Mouse (Mus musculus) G1E (cell line): ENCODE results near the gene Cntnap1.

Experiments
- CTCF ChIP-seq: IDR thresholded peaks from 2 replicates; pipeline ENCODE4 v1.5.1; 2012; ENCODE audit warnings: low read depth, low read length, inconsistent platforms, mixed read lengths
- GATA1 ChIP-seq: IDR thresholded peaks from 2 replicates; pipeline ENCODE4 v1.6.1; 2012; ENCODE audit warnings: borderline replicate concordance, low read length, inconsistent platforms, mixed read lengths
- TAL1 ChIP-seq: conservative IDR thresholded peaks from 2 replicates; pipeline ENCODE4 v1.6.1; 2012; ENCODE audit warnings: low read depth, low read length, inconsistent platforms, mixed read lengths

DNA sequence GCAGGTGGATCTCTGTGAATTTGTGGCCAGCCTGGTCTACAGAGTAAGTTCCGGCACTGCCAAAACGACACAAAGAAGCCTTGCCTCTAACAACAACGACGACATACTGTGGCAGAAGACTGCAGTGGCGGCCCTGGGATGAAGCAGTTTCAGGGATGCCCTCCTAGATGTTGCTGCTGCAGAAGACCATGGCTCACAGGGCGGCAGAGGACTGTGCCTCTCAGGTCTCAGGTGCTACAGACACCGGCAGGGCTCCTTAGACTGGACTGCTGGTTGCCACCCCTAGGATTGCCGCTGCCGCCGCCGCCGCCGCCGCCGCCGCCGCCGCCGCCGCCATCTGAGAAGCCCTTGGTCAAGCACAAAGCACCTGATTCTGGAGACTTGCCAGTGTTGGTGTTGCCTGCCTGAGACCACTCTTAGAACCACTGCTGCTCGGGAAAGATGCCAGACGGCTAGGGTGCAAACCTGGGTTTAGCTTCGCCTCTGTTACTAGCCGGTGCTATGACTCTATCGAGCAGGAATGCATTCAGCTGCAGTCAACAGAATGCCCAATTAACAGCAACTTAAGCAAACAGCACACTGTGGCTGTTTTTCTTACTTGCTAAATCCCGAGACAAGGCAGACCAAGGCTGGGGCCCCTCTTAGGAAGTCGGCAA lies 30.0 kb upstream of the Cntnap1 start:
- TF ChIP-seq CTCF (no peak), TAL1 (no peak), GATA1 (no peak)
